Mouse (Mus musculus) midbrain, postnatal 0 days (tissue): Measurements from ENCODE around the gene Cadm4. TPM values are rescaled to one million over a fixed set of nuclear protein-coding genes. Genes with fewer than 3 reads are reported as not detected.

ENCODE experiments used
- ATAC-seq: fragments of 200-750 bp; cut with Nextera tagmentation; 2 replicates; pipeline ENCODE4 v1.8.0; 2017; ENCODE audit warnings: moderate number of reproducible peaks, mild to moderate bottlenecking, moderate TSS enrichment, moderate library complexity; ENCODE audit not compliant: low FRiP score
- DNase-seq: peaks from one replicate; pipeline ENCODE4 v3.0.0-alpha.2; 2015; ENCODE audit warnings: low spot score
- H3K27ac ChIP-seq: fragments of 300-500 bp; sonication (generic); 2 replicates; pipeline ENCODE4 v1.5.1; 2014; ENCODE audit warnings: low read depth, mild to moderate bottlenecking, low read length, mixed read lengths
- H3K27me3 ChIP-seq: fragments of 300-500 bp; sonication (generic); 2 replicates; pipeline ENCODE4 v1.6.1; 2014; ENCODE audit warnings: low read length, control low read depth, mixed read lengths; ENCODE audit not compliant: insufficient read depth
- H3K36me3 ChIP-seq: fragments of 300-500 bp; sonication (generic); 2 replicates; pipeline ENCODE4 v1.6.1; 2014; ENCODE audit warnings: low read length, control low read depth, mixed read lengths; ENCODE audit not compliant: insufficient read depth
- H3K4me1 ChIP-seq: fragments of 300-500 bp; sonication (generic); 2 replicates; pipeline ENCODE4 v1.6.1; 2014; ENCODE audit warnings: mild to moderate bottlenecking, control low read depth, antibody characterized with exemption, low read length, mixed read lengths; ENCODE audit not compliant: insufficient read depth
- H3K4me2 ChIP-seq: fragments of 300-500 bp; sonication (generic); 2 replicates; pipeline ENCODE4 v1.6.1; 2014; ENCODE audit warnings: low read depth, mild to moderate bottlenecking, low read length, mixed read lengths; ENCODE audit not compliant: poor library complexity, severe bottlenecking
- H3K4me3 ChIP-seq: fragments of 300-500 bp; sonication (generic); 2 replicates; pipeline ENCODE4 v1.5.1; 2014; ENCODE audit warnings: low read depth, mild to moderate bottlenecking, low read length, moderate library complexity
- H3K9ac ChIP-seq: fragments of 300-500 bp; sonication (generic); replicated peaks from 2 replicates; pipeline ENCODE4 v1.6.1; 2014; ENCODE audit warnings: mild to moderate bottlenecking, low read length, moderate library complexity, mixed read lengths; ENCODE audit not compliant: poor library complexity, severe bottlenecking
- H3K9me3 ChIP-seq: fragments of 300-500 bp; sonication (generic); 2 replicates; pipeline ENCODE4 v1.6.1; 2016; ENCODE audit warnings: low read length, control low read depth
- CTCF ChIP-seq: IDR thresholded peaks from 2 replicates; pipeline ENCODE4 v1.5.1; 2016; ENCODE audit warnings: antibody characterized with exemption, mild to moderate bottlenecking
- WGBS: fragments of 180-500 bp; shearing (Covaris S2); extraction: QIAGEN DNeasy Blood & Tissue Kit; methylation state at CpG from one replicate; pipeline ENCODE4 v1.1.7; 2014; 5-methylcytosine and 5-hydroxymethylcytosine counted together
- polyA plus RNA-seq: library from polyadenylated mRNA; unstranded; fragments of >200 nt; fragmentation: Nextera tagmentation; extraction: Ambion mirVana; gene quantifications from 2 replicates; pipeline ENCODE4 v1.2.1, GENCODE M21; 2015
- total RNA-seq: library from RNA; depleted of rRNA; stranded (reverse); fragments of >200 nt; gene quantifications from 2 replicates; pipeline ENCODE4 v1.2.3, GENCODE M21; 2014; rRNA removed

Gene Cadm4
- total and polyA plus RNA-seq, 2 experiments from 2014 or later: 88.1 to 354 TPM

GRCm38 (mm10) chr7:24551985-24552759 lies 70.3 kb downstream of the Cadm4 start:
- peaks cover 9% of the 10 kb centered on the region; the same call in 1 of the 2 replicates for H3K36me3 ChIP-seq
- H3K27ac ChIP-seq: no peak overlapping the region
- H3K27me3 ChIP-seq: no peaks in the 10 kb centered on the region
- H3K4me3 ChIP-seq: no peak overlapping the region
- no peak for DNase-seq
- H3K4me2 ChIP-seq: no peak overlapping the region
- H3K9me3 ChIP-seq: no peaks in the 10 kb centered on the region
- TF ChIP-seq CTCF: no peak
- no peak overlapping the region for H3K9ac ChIP-seq
- 93% methylated on average over 12 of the region's 12 CpGs for WGBS
- ATAC-seq: no peak
- peaks cover 4% of the 10 kb centered on the region; the same call in 1 of the 2 replicates for H3K4me1 ChIP-seq

Other genes with a start within 250 kb of the Cadm4 start
- gene Zfp109, start 244.5 kb upstream of the Cadm4 start, total RNA-seq: 5.4 and 5.5 TPM in 2 replicates
- 2.5 TPM in 2 replicates for gene Zfp109, start 244.5 kb upstream of the Cadm4 start, polyA plus RNA-seq
- 5.5 and 7.4 TPM in 2 replicates for gene Zfp108, start 227.2 kb upstream of the Cadm4 start, total RNA-seq
- gene Zfp108, start 227.2 kb upstream of the Cadm4 start, polyA plus RNA-seq: 3.4 and 3.7 TPM in 2 replicates
- gene Zfp93, start 211.6 kb upstream of the Cadm4 start, total RNA-seq: 7.4 and 11.1 TPM in 2 replicates
- gene Zfp93, start 211.6 kb upstream of the Cadm4 start, polyA plus RNA-seq: 2.2 and 2.7 TPM in 2 replicates
- gene Zfp61, start 180.8 kb upstream of the Cadm4 start, total RNA-seq: 18.3 and 30.9 TPM in 2 replicates
- 30.3 and 32.4 TPM in 2 replicates for gene Zfp61, start 180.8 kb upstream of the Cadm4 start, polyA plus RNA-seq
- gene Zfp94, start 165.4 kb upstream of the Cadm4 start, total RNA-seq: 13.3 and 25.0 TPM in 2 replicates
- gene Zfp94, start 165.4 kb upstream of the Cadm4 start, polyA plus RNA-seq: 17.4 and 22.9 TPM in 2 replicates
- gene Tescl, start 148.1 kb upstream of the Cadm4 start, total RNA-seq: not detected in 2 replicates
- gene Tescl, start 148.1 kb upstream of the Cadm4 start, polyA plus RNA-seq: 0.19 TPM in 1 of 2 replicates, not detected in the other
- gene Lypd5, start 132.8 kb upstream of the Cadm4 start, total RNA-seq: 0.44 TPM in 1 of 2 replicates, not detected in the other
- gene Lypd5, start 132.8 kb upstream of the Cadm4 start, polyA plus RNA-seq: not detected in 2 replicates
- 0.27 and 2.5 TPM in 2 replicates for gene Kcnn4, start 111.8 kb upstream of the Cadm4 start, total RNA-seq
- gene Kcnn4, start 111.8 kb upstream of the Cadm4 start, polyA plus RNA-seq: 0.81 and 1.1 TPM in 2 replicates
- gene Smg9, start 82.4 kb upstream of the Cadm4 start, total RNA-seq: 34.2 and 50.0 TPM in 2 replicates
- 28.7 and 30.1 TPM in 2 replicates for gene Smg9, start 82.4 kb upstream of the Cadm4 start, polyA plus RNA-seq
- gene Irgc1, start 29.7 kb upstream of the Cadm4 start, total RNA-seq: not detected in 2 replicates
- gene Irgc1, start 29.7 kb upstream of the Cadm4 start, polyA plus RNA-seq: not detected in 2 replicates
- gene Plaur, start 19.5 kb upstream of the Cadm4 start, total RNA-seq: 1.4 and 3.7 TPM in 2 replicates
- gene Plaur, start 19.5 kb upstream of the Cadm4 start, polyA plus RNA-seq: 0.93 and 1.1 TPM in 2 replicates
- 209 and 214 TPM in 2 replicates for gene Zfp428, start 25.0 kb downstream of the Cadm4 start, total RNA-seq
- 297 and 314 TPM in 2 replicates for gene Zfp428, start 25.0 kb downstream of the Cadm4 start, polyA plus RNA-seq
- not detected in 2 replicates for gene AC161166.1, start 30.4 kb downstream of the Cadm4 start, total RNA-seq
- 0.47 and 0.78 TPM in 2 replicates for gene AC161166.1, start 30.4 kb downstream of the Cadm4 start, polyA plus RNA-seq
- 115 and 119 TPM in 2 replicates for gene Irgq, start 48.7 kb downstream of the Cadm4 start, total RNA-seq
- 21.8 and 23.9 TPM in 2 replicates for gene Irgq, start 48.7 kb downstream of the Cadm4 start, polyA plus RNA-seq
- gene Pinlyp, start 64.1 kb downstream of the Cadm4 start, total RNA-seq: not detected in 2 replicates
- not detected in 2 replicates for gene Pinlyp, start 64.1 kb downstream of the Cadm4 start, polyA plus RNA-seq
- 44.6 and 51.8 TPM in 2 replicates for gene Xrcc1, start 64.3 kb downstream of the Cadm4 start, total RNA-seq
- gene Xrcc1, start 64.3 kb downstream of the Cadm4 start, polyA plus RNA-seq: 41.9 and 43.3 TPM in 2 replicates
- 32.2 and 33.4 TPM in 2 replicates for gene Ethe1, start 105.5 kb downstream of the Cadm4 start, total RNA-seq
- 31.3 and 31.6 TPM in 2 replicates for gene Ethe1, start 105.5 kb downstream of the Cadm4 start, polyA plus RNA-seq
- 2.3 and 3.2 TPM in 2 replicates for gene Zfp575, start 105.6 kb downstream of the Cadm4 start, total RNA-seq
- gene Zfp575, start 105.6 kb downstream of the Cadm4 start, polyA plus RNA-seq: 28.3 and 29.5 TPM in 2 replicates
- gene Phldb3, start 128.7 kb downstream of the Cadm4 start, total RNA-seq: 0.11 and 0.14 TPM in 2 replicates
- gene Phldb3, start 128.7 kb downstream of the Cadm4 start, polyA plus RNA-seq: not detected in 2 replicates
- 0.99 and 1.5 TPM in 2 replicates for gene Lypd3, start 154.5 kb downstream of the Cadm4 start, total RNA-seq
- gene Lypd3, start 154.5 kb downstream of the Cadm4 start, polyA plus RNA-seq: 1.8 and 2.2 TPM in 2 replicates
- gene Tex101, start 194.7 kb downstream of the Cadm4 start, total RNA-seq: not detected in 2 replicates
- not detected in 2 replicates for gene Tex101, start 194.7 kb downstream of the Cadm4 start, polyA plus RNA-seq
- not detected in 2 replicates for gene BC049730, start 227.2 kb downstream of the Cadm4 start, total RNA-seq
- gene BC049730, start 227.2 kb downstream of the Cadm4 start, polyA plus RNA-seq: not detected in 2 replicates
- not detected in 2 replicates for gene Gm4763, start 244.9 kb downstream of the Cadm4 start, total RNA-seq
- not detected in 2 replicates for gene Gm4763, start 244.9 kb downstream of the Cadm4 start, polyA plus RNA-seq